ENCODE assay signal across 11 mouse cellular contexts in the genomic region with DNA sequence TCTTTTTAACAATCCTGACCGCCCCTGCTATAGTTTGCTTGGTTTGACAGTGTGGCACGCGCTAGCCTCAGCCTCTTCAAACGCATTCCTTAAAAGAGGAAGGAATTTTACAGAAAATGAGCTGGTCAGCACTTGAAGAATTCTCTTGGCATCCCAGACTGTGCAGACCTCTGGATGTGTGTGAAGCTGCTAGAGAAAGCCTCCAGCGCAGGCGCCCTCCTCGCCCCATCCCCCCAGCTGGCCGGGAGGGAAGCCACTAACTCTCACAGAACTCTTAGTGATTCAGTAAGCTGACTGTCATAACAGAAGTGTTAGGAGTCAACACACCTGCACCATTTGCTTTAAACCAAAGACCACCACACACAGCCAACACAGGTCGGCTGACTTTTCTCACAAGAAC. TPM values are rescaled to one million over a fixed set of nuclear protein-coding genes. Genes with fewer than 3 reads are reported as not detected.
DNase-seq lines count a peak whose midpoint lies in the region; ATAC-seq and TF ChIP-seq lines count a peak whose summit lies in the region.
"Had no signal": no experiment of that assay in that cellular context is flagged by ENCODE, and none has a peak within 500 bp of the region (broad histone marks: within the 10 kb centered on the region; RNA-seq: fewer than 3 reads in every experiment).

No protein-coding gene starts in this region.

- no peaks in the 10 kb centered on the region for H3K9me3 ChIP-seq in lung, embryonic 14.5 days (ENCODE audit: low read depth, low read length)
- H3K9me3 ChIP-seq in embryonic facial prominence, embryonic 10.5 days: no peaks in the 10 kb centered on the region
- H3K9me3 ChIP-seq in heart, embryonic 11.5 days (replicated peaks; ENCODE audit: control insufficient read depth, low read length): no peaks in the 10 kb centered on the region
- H3K9me3 ChIP-seq in midbrain, embryonic 10.5 days (replicated peaks): no peaks in the 10 kb centered on the region
- H3K9me3 ChIP-seq: neural tube, embryonic 12.5 days had no signal

- 44% methylated on average over 9 of the region's 9 CpGs for WGBS in lung, embryonic 14.5 days
- 57% methylated on average over 9 of the region's 9 CpGs for WGBS in embryonic facial prominence, embryonic 10.5 days
- WGBS in heart, embryonic 11.5 days (ENCODE audit: insufficient replicate concordance): 48% methylated on average over 9 of the region's 9 CpGs
- 53% methylated on average over 9 of the region's 9 CpGs for WGBS in midbrain, embryonic 10.5 days

- no peak overlapping the region for H3K4me3 ChIP-seq in lung, embryonic 14.5 days (ENCODE audit: low read depth, low read length)
- H3K4me3 ChIP-seq in embryonic facial prominence, embryonic 10.5 days: no peak overlapping the region
- no peak overlapping the region for H3K4me3 ChIP-seq in heart, embryonic 11.5 days (ENCODE audit: low read depth, low read length)
- no peak overlapping the region for H3K4me3 ChIP-seq in midbrain, embryonic 10.5 days
- H3K4me3 ChIP-seq: neural tube, embryonic 12.5 days had no signal

- peak; percentile 64 for ATAC-seq in lung, embryonic 14.5 days (ENCODE audit: insufficient read depth)
- ATAC-seq in heart, embryonic 11.5 days (replicated peaks; ENCODE audit: insufficient number of reproducible peaks, low FRiP score, low TSS enrichment): no peak
- ATAC-seq in frontal cortex, adult (ENCODE audit: low TSS enrichment): no peak
- ATAC-seq: hindbrain, postnatal 0 days had no signal

- peaks cover 30% of the 10 kb centered on the region for H3K4me1 ChIP-seq in lung, embryonic 14.5 days (ENCODE audit: insufficient read depth)
- H3K4me1 ChIP-seq in embryonic facial prominence, embryonic 10.5 days: peaks cover 67% of the 10 kb centered on the region
- peaks cover 57% of the 10 kb centered on the region for H3K4me1 ChIP-seq in heart, embryonic 11.5 days (ENCODE audit: control insufficient read depth, insufficient read depth, low read length)
- H3K4me1 ChIP-seq in midbrain, embryonic 10.5 days: peaks cover 39% of the 10 kb centered on the region

- H3K4me2 ChIP-seq in lung, embryonic 14.5 days: no peak overlapping the region
- H3K4me2 ChIP-seq in heart, embryonic 11.5 days: no peak overlapping the region
- H3K4me2 ChIP-seq: neural tube, embryonic 12.5 days had no signal

- H3K36me3 ChIP-seq in lung, embryonic 14.5 days (ENCODE audit: insufficient read depth): no peaks in the 10 kb centered on the region
- H3K36me3 ChIP-seq in embryonic facial prominence, embryonic 10.5 days (replicated peaks): no peaks in the 10 kb centered on the region
- no peaks in the 10 kb centered on the region for H3K36me3 ChIP-seq in heart, embryonic 11.5 days (ENCODE audit: control insufficient read depth, insufficient read depth, low read length)
- H3K36me3 ChIP-seq in midbrain, embryonic 10.5 days: no peaks in the 10 kb centered on the region
- H3K36me3 ChIP-seq: neural tube, embryonic 12.5 days had no signal

- DNase-seq in lung, embryonic 14.5 days: peak; percentile 77
- DNase-seq in lung, postnatal 25 days (ENCODE audit: low spot score): no peak
- DNase-seq in embryonic facial prominence, embryonic 10.5 days (ENCODE audit: low spot score): no peak
- peak; percentile 32 to 68 for DNase-seq in lung, postnatal 4 days
- no peak for DNase-seq in midbrain, embryonic 10.5 days (ENCODE audit: low spot score)
- DNase-seq: liver; right cerebral cortex, adult 18-20 months had no signal

- H3K27ac ChIP-seq in lung, embryonic 14.5 days (ENCODE audit: low read depth): no peak overlapping the region
- H3K27ac ChIP-seq in embryonic facial prominence, embryonic 10.5 days (replicated peaks): peak overlapping the region; percentile 57; the same call in 1 of the 2 replicates
- no peak overlapping the region for H3K27ac ChIP-seq in heart, embryonic 11.5 days (ENCODE audit: low read depth, low read length)
- no peak overlapping the region; the same call in 1 of the 2 replicates for H3K27ac ChIP-seq in midbrain, embryonic 10.5 days (replicated peaks)
- H3K27ac ChIP-seq: hindbrain, postnatal 0 days; neural tube, embryonic 12.5 days had no signal

- no peak overlapping the region for H3K9ac ChIP-seq in lung, embryonic 14.5 days
- H3K9ac ChIP-seq in heart, embryonic 11.5 days (ENCODE audit: low read depth, low read length): peak overlapping the region; percentile 43; the same call in 1 of the 2 replicates
- H3K9ac ChIP-seq: neural tube, embryonic 12.5 days had no signal

- TF ChIP-seq CTCF in lung, embryonic 14.5 days (IDR thresholded peaks at IDR 0.05; ENCODE audit: low read depth): no peak

- H3K27me3 ChIP-seq in lung, embryonic 14.5 days (ENCODE audit: insufficient read depth, low read length): no peaks in the 10 kb centered on the region
- H3K27me3 ChIP-seq in embryonic facial prominence, embryonic 10.5 days (replicated peaks; ENCODE audit: low read depth, poor library complexity, severe bottlenecking): peaks cover 24% of the 10 kb centered on the region
- no peaks in the 10 kb centered on the region for H3K27me3 ChIP-seq in heart, embryonic 11.5 days (ENCODE audit: control insufficient read depth, insufficient read depth, low read length)
- H3K27me3 ChIP-seq in midbrain, embryonic 10.5 days (ENCODE audit: low read depth, poor library complexity, severe bottlenecking): peaks cover 14% of the 10 kb centered on the region; the same call in 1 of the 2 replicates
- H3K27me3 ChIP-seq: neural tube, embryonic 12.5 days had no signal

RNA-seq across cellular contexts. Expression of a gene that starts 23.3 kb away (rescaled TPM):
- 2.1 and 2.3 TPM in 2 replicates for polyA plus RNA-seq in lung, embryonic 14.5 days (2014; fragmentation: Nextera tagmentation; extraction: Ambion mirVana)
- polyA plus RNA-seq in embryonic facial prominence, embryonic 10.5 days (2016; fragmentation: Nextera tagmentation; extraction: Ambion mirVana): 0.45 and 0.66 TPM in 2 replicates
- 4.2 and 4.6 TPM in 2 replicates for polyA plus RNA-seq in heart, embryonic 11.5 days (2014; fragmentation: Nextera tagmentation; extraction: Ambion mirVana)
- 0.54 and 0.61 TPM in 2 replicates for polyA plus RNA-seq in midbrain, embryonic 10.5 days (2016; fragmentation: Nextera tagmentation; extraction: Ambion mirVana)

Comparison
In these comparisons a context has a peak if more than half of its experiments do, and no peak if none do; other contexts are left out.
1. DNase-seq: peak in lung, embryonic 14.5 days (single experiment) and lung, postnatal 4 days (2 of 2); none in lung, postnatal 25 days (single experiment), embryonic facial prominence, embryonic 10.5 days (single experiment) and midbrain, embryonic 10.5 days (single experiment).